Mouse (Mus musculus) liver, embryonic 16.5 days (tissue): ENCODE results near the gene Rrp7a. TPM values are rescaled to one million over a fixed set of nuclear protein-coding genes. Genes with fewer than 3 reads are reported as not detected.

ENCODE experiments used
- ATAC-seq: fragments of 200-750 bp; cut with Nextera tagmentation; 2 replicates; pipeline ENCODE4 v1.8.0; 2017; ENCODE audit warnings: low read depth, mild to moderate bottlenecking, moderate number of reproducible peaks, moderate library complexity
- H3K27ac ChIP-seq: fragments of 300-500 bp; sonication (generic); 2 replicates; pipeline ENCODE4 v1.5.1; 2014; ENCODE audit warnings: mild to moderate bottlenecking, low read length
- H3K27me3 ChIP-seq: fragments of 300-500 bp; sonication (generic); 2 replicates; pipeline ENCODE4 v1.6.1; 2014; ENCODE audit warnings: low read depth, low read length, mixed read lengths; ENCODE audit not compliant: control insufficient read depth, insufficient read depth
- H3K36me3 ChIP-seq: fragments of 300-500 bp; sonication (generic); 2 replicates; pipeline ENCODE4 v1.6.1; 2014; ENCODE audit warnings: mild to moderate bottlenecking; ENCODE audit not compliant: control insufficient read depth, insufficient read depth
- H3K4me1 ChIP-seq: fragments of 300-500 bp; sonication (generic); 2 replicates; pipeline ENCODE4 v1.6.1; 2014; ENCODE audit warnings: low read depth, low read length, mixed read lengths; ENCODE audit not compliant: control insufficient read depth
- H3K4me2 ChIP-seq: fragments of 300-500 bp; sonication (generic); 2 replicates; pipeline ENCODE4 v1.6.1; 2014; ENCODE audit warnings: low read depth, low read length, mixed read lengths
- H3K4me3 ChIP-seq: fragments of 300-500 bp; sonication (generic); 2 replicates; pipeline ENCODE4 v1.5.1; 2014; ENCODE audit warnings: low read depth, mild to moderate bottlenecking, low read length
- H3K9ac ChIP-seq: fragments of 300-500 bp; sonication (generic); 2 replicates; pipeline ENCODE4 v1.6.1; 2014; ENCODE audit warnings: low read depth, low read length
- H3K9me3 ChIP-seq: fragments of 300-500 bp; sonication (generic); replicated peaks from 2 replicates; pipeline ENCODE4 v1.6.1; 2016; ENCODE audit warnings: low read length; ENCODE audit not compliant: control insufficient read depth
- WGBS: fragments of 180-500 bp; shearing (Covaris S2); extraction: QIAGEN DNeasy Blood & Tissue Kit; methylation state at CpG from one replicate; pipeline ENCODE4 v1.1.7; 2014; ENCODE audit not compliant: insufficient replicate concordance; 5-methylcytosine and 5-hydroxymethylcytosine counted together
- polyA plus RNA-seq: library from polyadenylated mRNA; unstranded; fragments of >200 nt; fragmentation: Nextera tagmentation; extraction: Ambion mirVana; gene quantifications from 2 replicates; pipeline ENCODE4 v1.2.1, GENCODE M21; 2015

Gene Rrp7a
- polyA plus RNA-seq, 1 experiment from 2014 or later = 19.4 TPM

DNA sequence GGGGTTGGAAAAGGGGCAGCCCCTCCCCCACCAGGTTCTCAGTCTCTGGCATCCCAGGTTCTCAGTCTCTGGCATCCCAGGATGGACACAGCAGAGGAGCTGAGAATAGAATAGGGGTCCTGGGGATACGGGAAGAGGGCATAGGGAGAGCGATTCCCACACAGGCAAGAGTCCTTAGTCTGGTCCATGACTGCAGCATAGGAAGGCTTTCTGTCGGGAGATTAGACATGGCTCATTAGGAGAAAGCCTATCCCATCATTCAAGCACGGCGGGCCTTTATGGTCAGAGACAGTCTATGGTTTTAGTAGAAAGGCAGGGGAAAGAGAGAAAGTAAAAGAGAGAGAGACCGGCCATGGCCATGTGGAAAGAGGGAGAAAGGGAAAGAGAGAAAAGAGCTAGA, 14.8 kb downstream of the Rrp7a start:
- H3K4me2 ChIP-seq = no peak overlapping the region
- 74% methylated on average over 6 of the region's 6 CpGs for WGBS
- ATAC-seq = no peak
- H3K4me1 ChIP-seq = no peaks in the 10 kb centered on the region; the same call in 1 of the 2 replicates
- no peaks in the 10 kb centered on the region for H3K9me3 ChIP-seq
- no peak overlapping the region for H3K27ac ChIP-seq
- no peaks in the 10 kb centered on the region for H3K36me3 ChIP-seq
- H3K9ac ChIP-seq = no peak overlapping the region
- no peaks in the 10 kb centered on the region for H3K27me3 ChIP-seq
- H3K4me3 ChIP-seq = no peak overlapping the region

DNA sequence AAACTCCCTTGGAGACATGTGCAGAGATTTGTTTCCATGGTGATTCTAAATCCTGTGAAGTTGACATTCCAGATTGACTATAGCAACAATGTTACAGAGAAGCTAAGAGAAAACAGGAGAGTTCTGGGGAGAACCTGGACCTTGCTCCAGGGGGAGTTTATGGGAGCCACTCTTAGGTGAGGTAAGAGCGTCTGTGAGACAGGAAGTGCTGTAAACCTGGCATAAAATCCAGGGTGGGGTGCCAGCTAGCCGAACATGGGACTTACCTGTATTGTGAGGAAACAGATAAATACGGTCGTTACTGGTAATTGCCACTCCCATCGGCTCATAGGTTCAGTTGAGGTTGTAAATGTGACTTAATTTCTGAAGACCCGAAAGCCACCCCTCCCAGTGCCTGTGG, 16.2 kb downstream of the Rrp7a start:
- WGBS = 71% methylated on average over 6 of the region's 6 CpGs
- ATAC-seq = no peak
- no peaks in the 10 kb centered on the region for H3K27me3 ChIP-seq
- H3K4me1 ChIP-seq = no peaks in the 10 kb centered on the region
- H3K4me2 ChIP-seq = no peak overlapping the region
- no peak overlapping the region for H3K4me3 ChIP-seq
- H3K9me3 ChIP-seq = no peaks in the 10 kb centered on the region
- no peak overlapping the region for H3K9ac ChIP-seq
- H3K27ac ChIP-seq = no peak overlapping the region
- no peaks in the 10 kb centered on the region for H3K36me3 ChIP-seq

DNA sequence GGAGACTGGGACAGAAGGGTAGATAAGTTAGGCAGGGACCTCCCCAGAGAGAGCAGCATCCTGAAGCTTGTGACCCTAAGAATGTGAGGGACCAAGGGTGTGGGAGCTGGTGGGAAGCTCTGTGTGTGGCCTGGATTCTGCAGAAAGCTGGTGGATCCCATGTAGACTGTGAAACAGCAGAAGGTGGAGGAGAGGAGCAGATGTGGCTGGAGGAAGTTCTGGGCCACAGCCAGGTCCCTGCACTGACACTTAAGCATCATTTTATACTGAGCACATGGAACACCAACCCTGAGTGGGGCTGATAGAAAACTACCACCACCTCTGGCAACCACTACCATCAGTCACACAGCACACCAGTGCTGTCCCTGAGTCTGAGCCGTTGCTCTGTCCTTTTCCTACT, 19.5 kb downstream of the Rrp7a start:
- 56% methylated on average over 1 of the region's 1 CpGs for WGBS
- no peaks in the 10 kb centered on the region for H3K9me3 ChIP-seq

DNA sequence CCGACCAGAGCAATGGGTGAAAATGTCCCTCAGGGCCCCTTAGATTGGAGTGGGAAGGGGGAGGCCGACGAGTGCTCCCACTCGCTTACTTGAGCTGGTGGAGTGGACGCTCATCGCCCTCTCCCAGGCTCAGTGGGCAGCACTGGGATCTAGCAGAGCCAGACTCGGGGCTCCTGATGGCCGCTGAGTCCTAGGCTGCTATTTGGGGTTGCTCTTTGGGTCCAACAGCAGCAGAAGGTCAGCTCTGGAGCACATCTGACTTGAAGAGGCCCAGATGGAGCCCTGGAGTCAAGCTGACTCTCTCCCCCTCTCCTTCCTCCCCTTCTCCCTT, 22.3 kb downstream of the Rrp7a start:
- 3% methylated on average over 8 of the region's 8 CpGs for WGBS
- ATAC-seq = peak; percentile 30; the same call in 1 of the 2 replicates
- H3K36me3 ChIP-seq = no peaks in the 10 kb centered on the region
- 0 out of 2 replicates have a peak overlapping the region, but pooled peaks have one; percentile 46 for H3K27ac ChIP-seq
- peak overlapping the region; percentile 77 for H3K9ac ChIP-seq
- peak overlapping the region; percentile 69 for H3K4me3 ChIP-seq
- peak overlapping the region; percentile 90 for H3K4me2 ChIP-seq
- H3K4me1 ChIP-seq = peaks cover 7% of the 10 kb centered on the region
- H3K27me3 ChIP-seq = peaks cover 9% of the 10 kb centered on the region
- no peaks in the 10 kb centered on the region for H3K9me3 ChIP-seq

More for the DNA sequence above, 19.5 kb downstream of the Rrp7a start:
- Histone ChIP-seq H3K4me3 (no peak overlapping the region), H3K4me1 (peaks cover 7% of the 10 kb centered on the region), H3K36me3 (no peaks in the 10 kb centered on the region), H3K4me2 (no peak overlapping the region), H3K27me3 (peaks cover 7% of the 10 kb centered on the region), H3K9ac (no peak overlapping the region), H3K27ac (no peak overlapping the region)
- no peak for ATAC-seq

DNA sequence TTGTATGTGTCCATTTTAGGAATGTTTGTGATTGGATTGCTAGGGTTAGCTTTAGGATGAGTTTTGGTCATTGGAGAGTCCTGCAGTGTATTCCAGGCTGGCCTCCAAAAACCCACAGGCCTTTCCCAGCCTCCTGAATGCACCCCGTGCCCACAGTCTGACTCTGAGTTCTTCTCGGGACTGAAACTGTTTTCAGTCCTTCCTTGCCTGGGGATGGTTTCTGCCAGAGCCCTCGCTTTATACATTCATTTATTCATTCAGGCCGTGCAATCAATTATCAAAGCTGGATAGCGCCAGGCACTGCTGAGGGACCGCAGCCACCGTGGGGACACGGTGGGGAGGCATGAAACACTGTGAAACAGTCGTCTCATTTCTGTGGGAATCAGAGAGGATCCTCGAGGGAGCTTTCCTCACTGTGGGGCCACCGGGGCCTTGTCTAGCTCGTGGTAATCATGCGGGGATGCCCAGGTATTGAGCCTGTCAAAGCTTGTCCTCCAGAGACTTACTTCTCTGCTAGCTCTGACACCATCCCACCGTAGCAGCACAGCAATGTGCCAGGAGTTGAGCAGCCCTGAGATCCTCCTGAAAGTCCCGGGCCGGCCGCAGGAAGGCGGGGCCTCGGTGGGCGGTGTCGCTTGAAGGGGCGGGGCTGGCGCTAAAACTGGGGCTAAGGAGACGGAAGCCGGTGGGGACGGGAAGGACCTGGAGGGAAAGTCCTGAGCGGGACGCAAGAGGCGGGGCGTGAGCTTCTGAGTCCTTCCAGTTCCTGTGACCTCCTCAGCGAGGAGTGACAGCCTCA, 22.9 kb downstream of the Rrp7a start:
- ATAC-seq = peak; percentile 92
- H3K27me3 ChIP-seq = peaks cover 9% of the 10 kb centered on the region
- H3K9me3 ChIP-seq = no peaks in the 10 kb centered on the region
- WGBS = 4% methylated on average over 31 of the region's 31 CpGs
- peak overlapping the region; percentile 69 for H3K4me3 ChIP-seq
- peak overlapping the region; percentile 90 for H3K4me2 ChIP-seq
- H3K36me3 ChIP-seq = no peaks in the 10 kb centered on the region
- 0 out of 2 replicates have a peak overlapping the region, but pooled peaks have one; percentile 46 for H3K27ac ChIP-seq
- H3K4me1 ChIP-seq = peaks cover 7% of the 10 kb centered on the region
- H3K9ac ChIP-seq = peak overlapping the region; percentile 77

DNA sequence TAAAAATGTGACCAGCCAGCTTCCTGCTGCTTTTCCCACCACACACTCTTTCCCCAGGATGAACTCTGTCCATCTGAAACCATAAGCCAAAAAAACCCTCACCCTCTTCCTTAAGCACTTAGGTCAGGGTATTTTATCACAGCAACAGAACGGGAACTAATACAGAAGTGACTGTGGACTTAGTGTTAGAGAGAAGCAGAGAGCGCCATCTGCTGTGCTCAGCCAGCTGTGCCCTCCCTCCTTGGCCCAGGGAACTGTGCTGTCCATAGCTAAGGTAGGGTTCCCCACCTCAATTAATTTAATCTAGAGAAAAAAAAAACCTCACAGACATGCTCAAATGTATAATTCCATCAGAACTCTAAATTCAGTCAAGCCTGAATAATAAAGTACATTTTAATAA, 26.7 kb downstream of the Rrp7a start:
- Histone ChIP-seq H3K36me3 (no peaks in the 10 kb centered on the region), H3K27ac (no peak overlapping the region), H3K4me3 (no peak overlapping the region), H3K4me2 (no peak overlapping the region), H3K9me3 (no peaks in the 10 kb centered on the region), H3K4me1 (peaks cover 7% of the 10 kb centered on the region), H3K27me3 (peaks cover 9% of the 10 kb centered on the region), H3K9ac (no peak overlapping the region)
- 35% methylated on average over 2 of the region's 2 CpGs for WGBS
- no peak for ATAC-seq

DNA sequence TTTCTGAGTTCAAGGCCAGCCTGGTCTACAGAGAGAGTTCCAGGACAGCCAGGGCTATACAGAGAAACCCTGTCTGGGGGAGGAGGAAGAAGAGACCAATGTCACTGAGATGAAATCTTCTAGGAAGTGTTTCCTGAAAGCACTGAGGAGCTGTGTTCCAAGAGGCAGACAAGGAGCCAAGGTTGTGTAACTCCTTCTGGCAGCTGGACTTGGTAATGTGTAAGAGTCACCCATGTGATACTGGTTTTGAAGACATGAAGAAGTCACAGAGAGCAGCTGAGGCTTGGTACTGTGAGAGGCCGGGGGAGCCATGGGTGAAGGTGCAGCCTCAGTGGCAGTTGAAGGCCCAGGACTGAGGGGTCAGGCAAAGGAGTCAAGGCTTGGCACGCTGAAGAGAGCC, 28.9 kb downstream of the Rrp7a start:
- H3K9me3 ChIP-seq = no peaks in the 10 kb centered on the region
- ATAC-seq = no peak
- no peak overlapping the region for H3K4me2 ChIP-seq
- H3K36me3 ChIP-seq = no peaks in the 10 kb centered on the region
- H3K27me3 ChIP-seq = peaks cover 16% of the 10 kb centered on the region
- no peak overlapping the region for H3K27ac ChIP-seq
- H3K9ac ChIP-seq = no peak overlapping the region
- WGBS = 60% methylated on average over 2 of the region's 2 CpGs
- H3K4me3 ChIP-seq = no peak overlapping the region
- peaks cover 2% of the 10 kb centered on the region for H3K4me1 ChIP-seq

DNA sequence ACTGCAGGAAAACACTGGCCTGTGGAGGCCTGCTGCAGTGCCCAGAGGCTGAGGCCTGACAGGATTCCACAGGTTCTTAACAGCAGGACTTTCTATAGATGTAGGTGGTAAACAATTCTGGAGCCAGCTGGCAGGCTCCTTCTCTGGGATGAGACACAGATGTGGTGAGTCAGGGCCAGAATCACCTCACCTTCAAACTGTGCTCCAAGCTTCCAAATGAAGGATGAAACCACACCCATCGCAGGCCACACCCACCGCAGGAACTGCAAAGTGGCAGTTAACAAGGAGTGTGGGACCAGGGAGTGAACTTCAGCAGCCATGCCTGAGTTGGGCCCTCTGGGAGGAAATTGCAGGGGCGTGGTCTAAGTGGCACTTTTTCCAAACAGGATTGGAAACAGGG, 31.7 kb downstream of the Rrp7a start:
- H3K27me3 ChIP-seq = peaks cover 9% of the 10 kb centered on the region
- H3K9me3 ChIP-seq = no peaks in the 10 kb centered on the region
- no peak overlapping the region for H3K4me2 ChIP-seq
- H3K4me1 ChIP-seq = peaks cover 6% of the 10 kb centered on the region
- no peak overlapping the region for H3K9ac ChIP-seq
- 34% methylated on average over 3 of the region's 3 CpGs for WGBS
- no peak overlapping the region for H3K27ac ChIP-seq
- no peak for ATAC-seq
- H3K36me3 ChIP-seq = no peaks in the 10 kb centered on the region
- no peak overlapping the region for H3K4me3 ChIP-seq

DNA sequence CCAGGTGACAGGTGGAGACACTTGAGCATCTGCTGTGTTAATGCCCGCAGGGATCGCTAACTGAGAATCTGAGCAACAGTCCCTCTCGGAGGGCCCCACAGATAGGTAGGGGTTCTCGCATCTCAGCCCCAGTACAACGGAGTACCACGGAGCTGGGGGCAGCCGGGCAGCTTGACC, 33.3 kb downstream of the Rrp7a start, which contains the start of gene Serhl:
Serhl (plus strand) TSS at position 78 of the 177 bp plus-strand sequence.
- Histone ChIP-seq H3K4me2 (peak within 1 kb of the TSS; percentile 26; the same call in 1 of the 2 replicates), H3K27ac (no peak within 1 kb of the TSS), H3K9ac (no peak within 1 kb of the TSS), H3K9me3 (no peaks in the 10 kb centered on the region), H3K4me3 (0 out of 2 replicates have a peak within 1 kb of the TSS, but pooled peaks have one; percentile 2), H3K36me3 (no peaks in the 10 kb centered on the region), H3K4me1 (peaks cover 6% of the 10 kb centered on the region), H3K27me3 (peaks cover 9% of the 10 kb centered on the region)
- 32% methylated on average over 7 of the region's 7 CpGs for WGBS
- ATAC-seq = no peak
